Mouse (Mus musculus) ES-E14 (cell line): Measurements from ENCODE around the gene Gm49395. TPM values are rescaled to one million over a fixed set of nuclear protein-coding genes. Genes with fewer than 3 reads are reported as not detected.

Experiments used
- DNase-seq: peaks from one replicate; pipeline ENCODE4 v3.0.0-alpha.2; 2013; ENCODE audit warnings: low read depth, low spot score
- H3K27ac ChIP-seq: 2 replicates; pipeline ENCODE4 v1.5.1; 2012; ENCODE audit warnings: low read depth, mild to moderate bottlenecking, low read length, moderate library complexity, mixed read lengths; ENCODE audit not compliant: poor library complexity, insufficient read depth, severe bottlenecking
- H3K36me3 ChIP-seq: 2 replicates; pipeline ENCODE4 v1.6.1; 2012; ENCODE audit warnings: mild to moderate bottlenecking, low read length, moderate library complexity, mixed read lengths; ENCODE audit not compliant: control insufficient read depth, poor library complexity, insufficient read depth, severe bottlenecking
- H3K4me1 ChIP-seq, 2 experiments: fragments of 150-350 bp in 1 of 2; sonication (generic) in 1 of 2; 2 replicates each; pipeline ENCODE4 v1.6.1; 2012; ENCODE audit warnings: low read length in 2 of 2, mild to moderate bottlenecking in 1 of 2, mixed read lengths in 1 of 2; ENCODE audit not compliant: control insufficient read depth in 2 of 2, insufficient read depth in 2 of 2, poor library complexity in 1 of 2
- H3K4me3 ChIP-seq, 2 experiments: fragments of 150-350 bp in 1 of 2; sonication (generic) in 1 of 2; 2 replicates each; pipeline ENCODE4 v1.5.1; 2012; ENCODE audit warnings: low read length in 2 of 2, low read depth in 1 of 2, mild to moderate bottlenecking in 1 of 2, mixed read lengths in 1 of 2; ENCODE audit not compliant: insufficient read depth in 1 of 2, poor library complexity in 1 of 2, severe bottlenecking in 1 of 2
- H3K9ac ChIP-seq: 2 replicates; pipeline ENCODE4 v1.6.1; 2012; ENCODE audit warnings: low read depth, mild to moderate bottlenecking, low read length, mixed read lengths; ENCODE audit not compliant: poor library complexity, insufficient read depth, severe bottlenecking
- H3K9me3 ChIP-seq: fragments of 150-350 bp; sonication (generic); 2 replicates; pipeline ENCODE4 v1.6.1; 2012; ENCODE audit warnings: low read depth, mild to moderate bottlenecking, low read length; ENCODE audit not compliant: control insufficient read depth, insufficient read depth
- CHD2 ChIP-seq: IDR thresholded peaks from 2 replicates; pipeline ENCODE4 v1.6.1; 2014; ENCODE audit warnings: mild to moderate bottlenecking, low read depth, low read length, inconsistent platforms
- HCFC1 ChIP-seq: IDR thresholded peaks from 2 replicates; pipeline ENCODE4 v1.6.1; 2012; ENCODE audit warnings: low read length, inconsistent platforms, borderline replicate concordance; ENCODE audit not compliant: insufficient read depth
- MAFK ChIP-seq: IDR thresholded peaks from 2 replicates; pipeline ENCODE4 v1.6.1; 2014; ENCODE audit warnings: mild to moderate bottlenecking, low read depth, low read length, inconsistent platforms; ENCODE audit not compliant: insufficient read depth
- ZC3H11A ChIP-seq: IDR thresholded peaks from 2 replicates; pipeline ENCODE4 v1.6.1; 2012; ENCODE audit warnings: low read depth, mild to moderate bottlenecking, inconsistent platforms, low read length, borderline replicate concordance
- ZNF384 ChIP-seq: IDR thresholded peaks from 2 replicates; pipeline ENCODE4 v1.6.1; 2012; ENCODE audit warnings: low read depth, low read length, inconsistent platforms
- in situ Hi-C, 2 experiments: fragments of 600-800 bp; cut with MboI; formaldehyde crosslinking; loops; one replicate each; pipeline ENCODE4 v1.15.1; 2025; ENCODE audit warnings: low sequenced_read_pairs in 2 of 2, inconsistent platforms in 1 of 2; ENCODE audit not compliant: unreplicated experiment in 2 of 2
- total RNA-seq: library from RNA; depleted of rRNA; stranded (reverse); fragments of 300-350 nt; gene quantifications from 2 replicates; pipeline ENCODE4 v1.2.3, GENCODE M21; 2012

Gm49395 gene
- total RNA-seq, 1 experiment = 4.8 TPM

DNA sequence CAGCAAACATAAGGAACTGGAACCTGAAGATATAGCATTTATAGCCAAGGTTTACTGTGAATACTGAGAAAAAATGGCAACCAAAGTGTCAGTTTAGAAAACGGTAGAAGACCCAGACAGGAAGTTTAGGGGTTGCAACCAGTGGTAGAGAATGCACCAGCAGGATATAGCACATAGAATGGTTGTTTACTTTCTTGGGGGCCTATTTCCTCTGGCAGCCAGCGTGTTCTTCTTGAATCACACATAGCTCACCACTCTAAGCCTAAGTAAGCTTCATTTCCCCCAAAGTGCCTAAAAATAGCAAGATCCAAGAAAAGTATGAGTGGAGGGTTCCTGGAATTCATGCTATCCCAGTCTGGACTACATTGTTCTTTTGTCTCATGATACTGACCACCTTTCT is 59.1 kb downstream of the Gm49395 start:
- Histone ChIP-seq H3K4me1 (no peaks in the 10 kb centered on the region), H3K36me3 (no peaks in the 10 kb centered on the region), H3K9me3 (no peaks in the 10 kb centered on the region), H3K9ac (no peak overlapping the region), H3K4me3 (no peak overlapping the region), H3K27ac (no peak overlapping the region)
- in situ Hi-C loops = no loop called here
- no peak for DNase-seq
- TF ChIP-seq ZC3H11A (no peak), HCFC1 (no peak), ZNF384 (no peak), MAFK (no peak), CHD2 (no peak)

GRCm38 (mm10) chr13:115037304-115037703 is 64.4 kb downstream of the Gm49395 start:
- Histone ChIP-seq H3K27ac (no peak overlapping the region), H3K9me3 (no peaks in the 10 kb centered on the region), H3K4me3 (no peak overlapping the region), H3K36me3 (no peaks in the 10 kb centered on the region), H3K9ac (no peak overlapping the region), H3K4me1 (no peaks in the 10 kb centered on the region)
- TF ChIP-seq ZNF384 (no peak), HCFC1 (no peak)
- in situ Hi-C loops = no loop called here
- DNase-seq = no peak

- Histone ChIP-seq H3K4me1 (no peaks in the 10 kb centered on the region), H3K9ac (no peak overlapping the region), H3K27ac (no peak overlapping the region), H3K4me3 (no peak overlapping the region), H3K9me3 (no peaks in the 10 kb centered on the region), H3K36me3 (no peaks in the 10 kb centered on the region)
- no peak for DNase-seq
- in situ Hi-C loops = no loop called here
- TF ChIP-seq ZC3H11A (no peak), MAFK (no peak), HCFC1 (no peak), CHD2 (no peak), ZNF384 (no peak)
These were observed 66.3 kb downstream of the Gm49395 start for GRCm38 (mm10) chr13:115035387-115035786.

DNA sequence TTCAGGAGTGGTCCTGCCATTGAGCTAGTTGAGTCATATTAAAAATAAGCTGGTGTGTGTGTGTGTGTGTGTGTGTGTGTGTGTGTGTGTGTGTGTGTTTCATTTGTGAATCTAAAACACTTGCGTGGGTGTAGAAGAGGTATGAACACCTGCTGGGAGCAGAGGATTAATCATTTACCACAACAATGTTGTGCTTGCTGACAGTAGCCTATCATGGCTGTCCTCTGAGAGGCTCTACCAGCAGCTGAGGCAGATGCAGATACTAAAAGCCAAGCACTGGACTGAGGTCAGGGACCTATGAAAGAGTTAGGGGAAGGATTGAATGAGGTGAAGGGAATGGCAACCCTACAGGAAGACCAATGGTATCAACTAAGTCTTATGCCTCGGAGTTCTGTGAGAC is 68.6 kb downstream of the Gm49395 start:
- Histone ChIP-seq H3K36me3 (no peaks in the 10 kb centered on the region), H3K4me1 (no peaks in the 10 kb centered on the region), H3K4me3 (no peak overlapping the region), H3K27ac (no peak overlapping the region), H3K9ac (no peak overlapping the region), H3K9me3 (no peaks in the 10 kb centered on the region)
- no peak for DNase-seq
- TF ChIP-seq HCFC1 (no peak), CHD2 (no peak), MAFK (no peak), ZC3H11A (no peak)
- in situ Hi-C loops = no loop called here

- no peak for TF ChIP-seq MAFK
- no peak for TF ChIP-seq CHD2
- TF ChIP-seq HCFC1 = no peak
- TF ChIP-seq ZNF384 = no peak
- no peak for TF ChIP-seq ZC3H11A
- H3K9ac ChIP-seq = no peak overlapping the region
- no peaks in the 10 kb centered on the region for H3K9me3 ChIP-seq
- H3K27ac ChIP-seq = no peak overlapping the region
- no peak overlapping the region for H3K4me3 ChIP-seq
- in situ Hi-C loops = no loop called here
- no peak for DNase-seq
- no peaks in the 10 kb centered on the region for H3K4me1 ChIP-seq
- no peaks in the 10 kb centered on the region for H3K36me3 ChIP-seq
These were observed 70.3 kb downstream of the Gm49395 start for GRCm38 (mm10) chr13:115031177-115032000.
